Mouse (Mus musculus) bone marrow, adult 2 months (tissue): ENCODE data around the gene Svep1. TPM values are rescaled to one million over a fixed set of nuclear protein-coding genes. Genes with fewer than 3 reads are reported as not detected.

Source experiments
- H3K27ac ChIP-seq: fragments of 200-500 bp; 2 replicates; pipeline ENCODE4 v1.5.1; 2012; ENCODE audit warnings: low read depth, mild to moderate bottlenecking, control low read depth, inconsistent platforms, low read length; ENCODE audit not compliant: control insufficient read depth, poor library complexity, insufficient read depth
- H3K4me1 ChIP-seq: fragments of 200-500 bp; 2 replicates; pipeline ENCODE4 v1.6.1; 2011; ENCODE audit warnings: low read length; ENCODE audit not compliant: control insufficient read depth, insufficient read depth
- H3K4me3 ChIP-seq: fragments of 200-500 bp; replicated peaks from 2 replicates; pipeline ENCODE3; 2011; ENCODE audit warnings: mild to moderate bottlenecking, low read depth, low read length, control low read depth; ENCODE audit not compliant: control insufficient read depth
- CTCF ChIP-seq: fragments of 200-500 bp; IDR thresholded peaks from 2 replicates; pipeline ENCODE4 v1.5.1; 2011; ENCODE audit warnings: low read length, control low read depth; ENCODE audit not compliant: control insufficient read depth, insufficient read depth
- POLR2A ChIP-seq: fragments of 200-500 bp; IDR thresholded peaks from 2 replicates; pipeline ENCODE4 v1.6.1; 2011; ENCODE audit warnings: low read depth, mild to moderate bottlenecking, control low read depth, low read length, borderline replicate concordance; ENCODE audit not compliant: control insufficient read depth
- WGBS: fragments of 180-500 bp; shearing (Covaris S2); methylation state at CpG from one replicate; pipeline ENCODE4 v1.1.7; 2018; 5-methylcytosine and 5-hydroxymethylcytosine counted together
- polyA plus RNA-seq: library from polyadenylated mRNA; stranded (reverse); fragments of >200 nt; gene quantifications from 2 replicates; pipeline ENCODE4 v1.2.4, GENCODE M21; 2011; ENCODE audit warnings: low replicate concordance; ENCODE audit not compliant: missing spikeins, insufficient read depth, insufficient read length

Gene Svep1
- polyA plus RNA-seq, 1 experiment, result 1.3 TPM

- WGBS, result 79% methylated on average over 6 of the region's 6 CpGs
- no peak overlapping the region for H3K27ac ChIP-seq
- H3K4me1 ChIP-seq, result no peaks in the 10 kb centered on the region
- no peak overlapping the region for H3K4me3 ChIP-seq
- TF ChIP-seq POLR2A (no peak), CTCF (no peak)
These were observed 67.4 kb downstream of the Svep1 start for GRCm38 (mm10) chr4:58139241-58139640.

DNA sequence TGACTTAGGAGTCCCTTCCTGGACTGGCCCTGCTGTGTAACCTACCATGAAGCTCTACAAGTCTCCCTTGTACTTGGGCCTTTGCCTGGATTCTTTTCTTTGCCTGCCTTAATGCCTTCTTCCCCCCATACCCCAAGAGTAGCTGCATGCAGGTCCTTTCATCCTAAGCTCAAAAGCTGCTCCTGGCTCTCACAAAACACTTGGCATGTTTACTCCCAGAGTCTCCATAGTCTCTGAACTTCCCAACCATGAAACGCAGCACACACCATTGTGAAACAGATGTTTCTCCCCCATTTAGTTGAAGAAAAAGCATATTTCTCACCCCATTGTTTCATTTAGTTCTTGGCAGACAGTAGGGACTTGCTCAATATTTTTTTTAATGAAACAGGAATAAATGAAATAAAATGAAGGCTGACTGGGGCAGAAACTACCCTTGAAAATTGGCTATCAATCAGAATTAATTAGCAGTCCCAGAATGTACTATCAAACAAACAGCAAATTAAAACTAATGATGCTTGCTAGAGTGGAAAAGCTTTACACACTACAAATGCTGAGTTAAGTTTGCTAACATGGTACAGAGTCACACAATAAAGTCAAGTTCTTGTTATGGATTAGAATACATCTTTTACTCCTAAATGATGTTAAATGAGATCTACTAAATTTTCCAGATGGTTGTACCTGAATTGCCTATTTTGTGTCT, 72.9 kb downstream of the Svep1 start:
- H3K4me1 ChIP-seq, result no peaks in the 10 kb centered on the region
- H3K27ac ChIP-seq, result no peak overlapping the region
- TF ChIP-seq POLR2A (no peak), CTCF (no peak)
- H3K4me3 ChIP-seq, result no peak overlapping the region
- WGBS, result 63% methylated on average over 1 of the region's 1 CpGs

- TF ChIP-seq CTCF, result no peak
- no peak for TF ChIP-seq POLR2A
- 61% methylated on average over 4 of the region's 4 CpGs for whole genome bisulfite sequencing
These were observed 76.8 kb downstream of the Svep1 start for GRCm38 (mm10) chr4:58129844-58130243.

DNA sequence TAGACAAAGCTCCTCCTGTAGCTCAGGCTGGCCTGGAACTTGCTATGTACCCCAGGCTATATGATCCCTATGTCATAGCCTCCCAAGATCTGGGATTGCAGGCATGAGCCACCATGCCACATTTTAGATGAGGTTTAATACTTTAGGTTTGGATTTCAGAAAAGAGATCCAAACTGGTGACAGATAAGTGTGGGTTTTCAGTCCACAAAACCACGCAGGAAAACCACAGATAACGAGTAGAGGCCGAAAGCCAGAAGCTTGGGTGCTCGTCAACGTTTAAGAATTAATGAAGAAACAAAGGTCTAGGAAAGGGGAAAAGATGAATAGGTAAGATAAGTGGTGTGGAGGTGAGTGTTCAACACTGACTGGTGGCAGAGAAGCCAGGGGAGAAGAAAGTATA, 79.6 kb downstream of the Svep1 start:
- 4% methylated on average over 5 of the region's 5 CpGs for WGBS
- no peaks in the 10 kb centered on the region for H3K4me1 ChIP-seq
- no peak overlapping the region for H3K4me3 ChIP-seq
- no peak for TF ChIP-seq CTCF
- TF ChIP-seq POLR2A, result no peak
- H3K27ac ChIP-seq, result no peak overlapping the region

More at GRCm38 (mm10) chr4:58129844-58130243, 76.8 kb downstream of the Svep1 start:
- no peaks in the 10 kb centered on the region for H3K4me1 ChIP-seq
- H3K27ac ChIP-seq, result no peak overlapping the region
- H3K4me3 ChIP-seq, result no peak overlapping the region

- no peak for TF ChIP-seq POLR2A
- no peak for TF ChIP-seq CTCF
- 74% methylated on average over 8 of the region's 8 CpGs for WGBS
- no peak overlapping the region for H3K4me3 ChIP-seq
- H3K27ac ChIP-seq, result no peak overlapping the region
- no peaks in the 10 kb centered on the region for H3K4me1 ChIP-seq
These were observed 91.2 kb downstream of the Svep1 start for GRCm38 (mm10) chr4:58115452-58115851.

GRCm38 (mm10) chr4:58111008-58111407, 95.7 kb downstream of the Svep1 start:
- TF ChIP-seq CTCF (no peak), POLR2A (no peak)
- Histone ChIP-seq H3K4me3 (no peak overlapping the region), H3K4me1 (no peaks in the 10 kb centered on the region; the same call in 1 of the 2 replicates), H3K27ac (no peak overlapping the region)
- 83% methylated on average over 10 of the region's 10 CpGs for WGBS

DNA sequence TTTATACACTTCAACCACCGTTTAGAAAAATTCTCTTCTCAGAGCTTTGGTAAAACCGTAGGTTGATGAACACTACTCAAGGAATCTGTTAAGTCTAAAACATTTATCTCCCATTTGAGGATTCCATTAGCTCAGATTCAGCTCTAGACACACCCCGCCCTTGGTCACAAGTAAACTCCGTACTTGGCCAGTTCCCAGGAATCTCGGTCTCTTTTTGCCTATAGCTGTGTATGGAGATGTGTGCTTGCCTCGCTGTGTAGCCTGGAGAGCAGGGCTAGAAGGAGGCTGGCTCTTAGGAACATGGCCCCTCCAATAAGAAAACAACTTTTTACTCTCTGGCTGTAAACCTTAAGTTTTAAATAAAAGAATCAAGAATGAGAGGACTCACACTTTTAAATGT, 96.9 kb downstream of the Svep1 start:
- H3K4me1 ChIP-seq, result no peaks in the 10 kb centered on the region; the same call in 1 of the 2 replicates
- no peak overlapping the region for H3K4me3 ChIP-seq
- TF ChIP-seq POLR2A (no peak), CTCF (no peak)
- no peak overlapping the region for H3K27ac ChIP-seq
- WGBS, result 80% methylated on average over 6 of the region's 6 CpGs

- no peak overlapping the region for H3K27ac ChIP-seq
- 77% methylated on average over 3 of the region's 3 CpGs for WGBS
- no peak for TF ChIP-seq CTCF
These were observed 98.3 kb downstream of the Svep1 start for GRCm38 (mm10) chr4:58108364-58108763.

DNA sequence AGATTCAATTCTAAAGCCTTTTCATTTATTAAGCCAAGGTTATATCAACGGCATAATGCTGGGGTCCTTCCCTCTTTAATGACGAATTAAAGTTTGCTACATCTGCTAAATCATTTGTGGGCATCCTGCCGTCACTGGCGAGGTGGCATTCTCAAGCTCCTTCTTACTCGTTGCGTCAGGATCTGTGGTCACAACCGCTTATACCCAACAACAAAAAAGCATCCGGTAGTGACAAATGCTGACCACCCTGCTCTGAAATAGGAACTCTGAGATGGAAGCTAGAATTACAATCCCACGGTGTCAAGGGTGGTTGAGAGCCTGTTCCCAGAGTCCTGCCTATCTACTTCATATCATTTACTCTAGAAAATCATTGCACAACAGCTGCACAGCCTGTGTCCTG, 108.9 kb downstream of the Svep1 start:
- H3K27ac ChIP-seq, result no peak overlapping the region
- H3K4me3 ChIP-seq, result no peak overlapping the region
- 21% methylated on average over 9 of the region's 9 CpGs for WGBS
- H3K4me1 ChIP-seq, result no peaks in the 10 kb centered on the region; the same call in 1 of the 2 replicates
- TF ChIP-seq POLR2A, result no peak
- TF ChIP-seq CTCF, result no peak

More at GRCm38 (mm10) chr4:58108364-58108763, 98.3 kb downstream of the Svep1 start:
- H3K4me3 ChIP-seq, result no peak overlapping the region
- H3K4me1 ChIP-seq, result no peaks in the 10 kb centered on the region; the same call in 1 of the 2 replicates
